Mouse (Mus musculus) liver, embryonic 13.5 days (tissue): ENCODE results near the gene Tnpo1. TPM values are rescaled to one million over a fixed set of nuclear protein-coding genes. Genes with fewer than 3 reads are reported as not detected.

Experiments used
- ATAC-seq: fragments of 200-750 bp; cut with Nextera tagmentation; 2 replicates; pipeline ENCODE4 v1.8.0; 2017; ENCODE audit warnings: low read depth, mild to moderate bottlenecking, moderate number of reproducible peaks, moderate library complexity
- DNase-seq: peaks from one replicate; pipeline ENCODE4 v3.0.0; 2022
- H3K27ac ChIP-seq: fragments of 300-500 bp; sonication (generic); 2 replicates; pipeline ENCODE4 v1.5.1; 2015; ENCODE audit warnings: moderate library complexity, mild to moderate bottlenecking, inconsistent platforms
- H3K27me3 ChIP-seq: fragments of 300-500 bp; sonication (generic); 2 replicates; pipeline ENCODE4 v1.6.1; 2015; ENCODE audit warnings: mild to moderate bottlenecking, inconsistent platforms
- H3K36me3 ChIP-seq: fragments of 300-500 bp; sonication (generic); 2 replicates; pipeline ENCODE4 v1.6.1; 2015; ENCODE audit warnings: mild to moderate bottlenecking, inconsistent platforms
- H3K4me1 ChIP-seq: fragments of 300-500 bp; sonication (generic); replicated peaks from 2 replicates; pipeline ENCODE4 v1.6.1; 2015; ENCODE audit warnings: inconsistent platforms
- H3K4me2 ChIP-seq: fragments of 300-500 bp; sonication (generic); 2 replicates; pipeline ENCODE4 v1.6.1; 2015; ENCODE audit warnings: inconsistent platforms, mild to moderate bottlenecking, moderate library complexity
- H3K4me3 ChIP-seq: fragments of 300-500 bp; sonication (generic); replicated peaks from 2 replicates; pipeline ENCODE4 v1.5.1; 2015; ENCODE audit warnings: mild to moderate bottlenecking, inconsistent platforms
- H3K9ac ChIP-seq: fragments of 300-500 bp; sonication (generic); 2 replicates; pipeline ENCODE4 v1.6.1; 2015; ENCODE audit warnings: mild to moderate bottlenecking, inconsistent platforms
- H3K9me3 ChIP-seq: fragments of 300-500 bp; sonication (generic); replicated peaks from 2 replicates; pipeline ENCODE4 v1.6.1; 2016; ENCODE audit warnings: inconsistent platforms
- WGBS: fragments of 180-500 bp; shearing (Covaris S2); methylation state at CpG from one replicate; pipeline ENCODE4 v1.1.7; 2015; ENCODE audit not compliant: insufficient replicate concordance; 5-methylcytosine and 5-hydroxymethylcytosine counted together
- polyA plus RNA-seq: library from polyadenylated mRNA; unstranded; fragments of >200 nt; fragmentation: Nextera tagmentation; extraction: Ambion mirVana; gene quantifications from 2 replicates; pipeline ENCODE4 v1.2.1, GENCODE M21; 2015

Tnpo1 gene
- polyA plus RNA-seq, 1 experiment from 2014 or later: 26.5 TPM

- DNase-seq (no peak), ATAC-seq (no peak)
- no peaks in the 10 kb centered on the region for H3K27me3 ChIP-seq
- H3K4me2 ChIP-seq: no peak overlapping the region
- no peak overlapping the region for H3K27ac ChIP-seq
- no peak overlapping the region for H3K4me3 ChIP-seq
- no peaks in the 10 kb centered on the region for H3K36me3 ChIP-seq
- H3K4me1 ChIP-seq: peaks cover 41% of the 10 kb centered on the region
- H3K9ac ChIP-seq: no peak overlapping the region
- no peaks in the 10 kb centered on the region for H3K9me3 ChIP-seq
- WGBS: 78% methylated on average over 3 of the region's 3 CpGs
Observed at GRCm38 (mm10) chr13:98910801-98911200, 15.4 kb downstream of the Tnpo1 start.

GRCm38 (mm10) chr13:98904608-98905007 lies 21.6 kb downstream of the Tnpo1 start:
- DNase-seq: no peak
- no peak overlapping the region for H3K4me2 ChIP-seq
- H3K9me3 ChIP-seq: no peaks in the 10 kb centered on the region
- H3K4me3 ChIP-seq: no peak overlapping the region
- H3K27ac ChIP-seq: no peak overlapping the region
- 82% methylated on average over 2 of the region's 2 CpGs for WGBS
- no peaks in the 10 kb centered on the region for H3K36me3 ChIP-seq
- H3K4me1 ChIP-seq: peaks cover 26% of the 10 kb centered on the region
- no peak overlapping the region for H3K9ac ChIP-seq
- H3K27me3 ChIP-seq: no peaks in the 10 kb centered on the region
- no peak for ATAC-seq

GRCm38 (mm10) chr13:98902366-98903025 lies 23.7 kb downstream of the Tnpo1 start:
- ATAC-seq: 0 out of 2 replicates have a peak, but pooled peaks have one; percentile 18
- Histone ChIP-seq H3K9me3 (no peaks in the 10 kb centered on the region), H3K4me1 (peaks cover 32% of the 10 kb centered on the region), H3K9ac (peak overlapping the region; percentile 41; the same call in 1 of the 2 replicates), H3K4me3 (no peak overlapping the region), H3K27ac (no peak overlapping the region), H3K27me3 (no peaks in the 10 kb centered on the region), H3K4me2 (no peak overlapping the region), H3K36me3 (no peaks in the 10 kb centered on the region)
- 58% methylated on average over 8 of the region's 8 CpGs for WGBS
- no peak for DNase-seq

- Histone ChIP-seq H3K4me2 (no peak overlapping the region), H3K27me3 (no peaks in the 10 kb centered on the region), H3K36me3 (no peaks in the 10 kb centered on the region), H3K27ac (no peak overlapping the region), H3K9ac (no peak overlapping the region), H3K9me3 (no peaks in the 10 kb centered on the region), H3K4me1 (peaks cover 56% of the 10 kb centered on the region), H3K4me3 (no peak overlapping the region)
- no peak for ATAC-seq
- DNase-seq: no peak
- 71% methylated on average over 3 of the region's 3 CpGs for WGBS
Observed at GRCm38 (mm10) chr13:98899550-98899949, 26.6 kb downstream of the Tnpo1 start.

- Histone ChIP-seq H3K4me3 (no peak overlapping the region), H3K4me1 (peaks cover 67% of the 10 kb centered on the region), H3K9me3 (no peaks in the 10 kb centered on the region), H3K27me3 (no peaks in the 10 kb centered on the region), H3K9ac (peak overlapping the region; percentile 43), H3K27ac (peak overlapping the region; percentile 82), H3K36me3 (no peaks in the 10 kb centered on the region), H3K4me2 (no peak overlapping the region)
- ATAC-seq: no peak
- DNase-seq: no peak
- 76% methylated on average over 5 of the region's 5 CpGs for WGBS
Observed at GRCm38 (mm10) chr13:98897577-98897976, 28.6 kb downstream of the Tnpo1 start.

GRCm38 (mm10) chr13:98896434-98897126 lies 29.6 kb downstream of the Tnpo1 start:
- DNase-seq (no peak), ATAC-seq (peak; percentile 85)
- peak overlapping the region; percentile 43 for H3K9ac ChIP-seq
- WGBS: 34% methylated on average over 7 of the region's 7 CpGs
- no peaks in the 10 kb centered on the region for H3K36me3 ChIP-seq
- no peaks in the 10 kb centered on the region for H3K9me3 ChIP-seq
- peak overlapping the region; percentile 44 for H3K4me2 ChIP-seq
- H3K27ac ChIP-seq: peak overlapping the region; percentile 82
- H3K27me3 ChIP-seq: no peaks in the 10 kb centered on the region
- no peak overlapping the region for H3K4me3 ChIP-seq
- H3K4me1 ChIP-seq: peaks cover 67% of the 10 kb centered on the region

- peak overlapping the region; percentile 82 for H3K27ac ChIP-seq
- no peak for ATAC-seq
- no peaks in the 10 kb centered on the region for H3K27me3 ChIP-seq
- DNase-seq: no peak
- H3K4me3 ChIP-seq: no peak overlapping the region
- no peaks in the 10 kb centered on the region for H3K9me3 ChIP-seq
- 62% methylated on average over 4 of the region's 4 CpGs for WGBS
- H3K4me2 ChIP-seq: peak overlapping the region; percentile 44
- H3K4me1 ChIP-seq: peaks cover 70% of the 10 kb centered on the region
- H3K9ac ChIP-seq: peak overlapping the region; percentile 43
- no peaks in the 10 kb centered on the region for H3K36me3 ChIP-seq
Observed at GRCm38 (mm10) chr13:98896013-98896412, 30.2 kb downstream of the Tnpo1 start.

GRCm38 (mm10) chr13:98894900-98895299 lies 31.3 kb downstream of the Tnpo1 start:
- H3K4me3 ChIP-seq: no peak overlapping the region
- no peaks in the 10 kb centered on the region for H3K36me3 ChIP-seq
- ATAC-seq (no peak), DNase-seq (no peak)
- no peak overlapping the region for H3K27ac ChIP-seq
- peaks cover 72% of the 10 kb centered on the region for H3K4me1 ChIP-seq
- no peaks in the 10 kb centered on the region for H3K27me3 ChIP-seq
- H3K4me2 ChIP-seq: no peak overlapping the region
- H3K9ac ChIP-seq: no peak overlapping the region
- no peaks in the 10 kb centered on the region for H3K9me3 ChIP-seq
- WGBS: 61% methylated on average over 2 of the region's 2 CpGs

- no peaks in the 10 kb centered on the region for H3K9me3 ChIP-seq
- H3K4me3 ChIP-seq: peak overlapping the region; percentile 77
- 36% methylated on average over 8 of the region's 8 CpGs for WGBS
- DNase-seq: no peak
- ATAC-seq: no peak
- peaks cover 69% of the 10 kb centered on the region for H3K4me1 ChIP-seq
- H3K27me3 ChIP-seq: no peaks in the 10 kb centered on the region
- peak overlapping the region; percentile 83 for H3K9ac ChIP-seq
- peak overlapping the region; percentile 90 for H3K4me2 ChIP-seq
- peaks cover 19% of the 10 kb centered on the region for H3K36me3 ChIP-seq
- 0 out of 2 replicates have a peak overlapping the region, but pooled peaks have one; percentile 86 for H3K27ac ChIP-seq
Observed at GRCm38 (mm10) chr13:98891443-98891842, 34.7 kb downstream of the Tnpo1 start.

- Histone ChIP-seq H3K27ac (peak overlapping the region; percentile 86), H3K27me3 (no peaks in the 10 kb centered on the region), H3K36me3 (peaks cover 25% of the 10 kb centered on the region), H3K4me1 (peaks cover 63% of the 10 kb centered on the region), H3K4me3 (peak overlapping the region; percentile 77), H3K9ac (peak overlapping the region; percentile 83), H3K4me2 (peak overlapping the region; percentile 90), H3K9me3 (no peaks in the 10 kb centered on the region)
- peak; percentile 74 for DNase-seq
- peak; percentile 84 for ATAC-seq
- WGBS: under 1% methylated on average over 32 of the region's 32 CpGs
Observed at GRCm38 (mm10) chr13:98890871-98891219, 35.3 kb downstream of the Tnpo1 start.

- peaks cover 57% of the 10 kb centered on the region for H3K4me1 ChIP-seq
- ATAC-seq (peak; percentile 84), DNase-seq (peak; percentile 68)
- peak overlapping the region; percentile 86 for H3K27ac ChIP-seq
- H3K36me3 ChIP-seq: peaks cover 30% of the 10 kb centered on the region
- no peaks in the 10 kb centered on the region for H3K27me3 ChIP-seq
- peak overlapping the region; percentile 77 for H3K4me3 ChIP-seq
- WGBS: under 1% methylated on average over 61 of the region's 71 CpGs
- peak overlapping the region; percentile 90 for H3K4me2 ChIP-seq
- no peaks in the 10 kb centered on the region for H3K9me3 ChIP-seq
- peak overlapping the region; percentile 83 for H3K9ac ChIP-seq
Observed at GRCm38 (mm10) chr13:98890137-98890870, 35.9 kb downstream of the Tnpo1 start.
